Mouse (Mus musculus) cortical plate, adult 2 months (tissue): ENCODE measurements around the gene Schip1. TPM values are rescaled to one million over a fixed set of nuclear protein-coding genes. Genes with fewer than 3 reads are reported as not detected.

Source experiments
- H3K27ac ChIP-seq: fragments of 200-500 bp; 2 replicates; pipeline ENCODE4 v1.5.1; 2012; ENCODE audit warnings: low read length, control low read depth, inconsistent platforms; ENCODE audit not compliant: insufficient read depth
- H3K4me1 ChIP-seq: fragments of 200-500 bp; 2 replicates; pipeline ENCODE4 v1.6.1; 2011; ENCODE audit warnings: low read length; ENCODE audit not compliant: control insufficient read depth, insufficient read depth
- H3K4me3 ChIP-seq: fragments of 200-500 bp; 2 replicates; pipeline ENCODE4 v1.5.1; 2011; ENCODE audit warnings: mild to moderate bottlenecking, low read length, control low read depth; ENCODE audit not compliant: insufficient read depth
- CTCF ChIP-seq: fragments of 200-500 bp; IDR thresholded peaks from 2 replicates; pipeline ENCODE4 v1.5.1; 2011; ENCODE audit warnings: mild to moderate bottlenecking, control low read depth, low read length; ENCODE audit not compliant: insufficient read depth; ENCODE audit errors: extremely low read depth
- POLR2A ChIP-seq: fragments of 200-500 bp; IDR thresholded peaks from 2 replicates; pipeline ENCODE4 v1.6.1; 2011; ENCODE audit warnings: mild to moderate bottlenecking, low read length, control low read depth; ENCODE audit not compliant: insufficient read depth; ENCODE audit errors: extremely low read depth
- polyA plus RNA-seq: library from polyadenylated mRNA; depleted of rRNA; stranded (reverse); fragments of >200 nt; gene quantifications from 2 replicates; pipeline ENCODE4 v1.2.3, GENCODE M21; 2012

Schip1 gene
- polyA plus RNA-seq, 1 experiment, result 207 TPM

DNA sequence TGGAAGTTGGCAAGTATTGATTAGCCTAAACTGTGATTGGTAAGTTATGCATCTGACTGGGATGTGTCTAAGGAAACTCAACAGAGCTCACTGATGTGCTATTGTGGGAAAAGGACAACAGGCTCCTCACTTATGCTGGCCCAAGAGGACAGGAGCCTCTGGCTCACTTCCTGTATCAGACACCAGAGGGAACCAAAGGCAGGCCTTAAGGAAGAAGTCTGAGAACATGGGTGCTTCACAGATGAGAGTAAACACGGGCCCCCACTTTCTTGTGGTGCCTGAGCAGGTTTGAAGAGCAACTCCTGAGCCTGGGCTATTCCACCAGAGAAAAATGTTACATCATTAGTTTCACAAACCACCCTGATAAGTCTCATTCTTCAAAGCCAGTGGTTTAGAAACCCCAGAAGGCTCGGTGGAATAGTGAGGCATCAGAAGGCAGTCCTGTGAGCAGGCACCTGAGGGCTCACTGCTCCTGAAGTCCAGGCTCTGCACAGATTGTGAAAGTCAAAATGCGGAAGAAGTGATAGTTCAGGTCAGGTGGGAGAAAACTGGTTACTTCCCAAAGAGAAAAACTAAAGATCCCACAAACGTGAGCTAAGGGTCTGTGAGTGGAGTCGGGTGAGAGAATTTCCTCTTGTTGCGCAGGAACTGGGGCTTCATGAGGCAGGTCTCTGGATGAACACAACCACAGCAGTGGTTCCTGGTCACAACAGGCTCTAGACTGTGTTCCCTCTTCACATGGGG, 582.0 kb downstream of the Schip1 start:
- peaks cover 2% of the 10 kb centered on the region; the same call in 1 of the 2 replicates for H3K4me1 ChIP-seq
- H3K27ac ChIP-seq, result no peak overlapping the region
- no peak overlapping the region for H3K4me3 ChIP-seq
- TF ChIP-seq POLR2A, result no peak
- peak; percentile 67 for TF ChIP-seq CTCF

DNA sequence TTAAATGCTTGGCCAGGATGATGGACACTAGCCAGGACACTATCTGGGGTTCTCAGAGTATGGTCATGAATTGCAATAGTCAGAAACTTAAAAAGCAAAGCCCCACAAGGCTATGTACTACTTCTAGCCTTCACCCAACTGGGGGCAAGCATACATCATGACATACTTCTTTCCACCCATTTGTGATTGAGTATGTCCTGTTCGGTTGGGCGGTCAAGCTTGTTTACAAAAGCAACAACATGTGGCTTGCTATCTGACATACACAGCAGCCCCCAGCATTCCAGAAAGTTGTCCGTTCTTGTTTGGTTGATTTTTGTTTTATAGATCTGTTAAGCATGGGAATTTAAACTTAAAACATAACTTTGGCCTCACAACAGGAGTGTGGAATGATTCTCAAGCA, 582.7 kb downstream of the Schip1 start:
- Histone ChIP-seq H3K4me1 (peaks cover 2% of the 10 kb centered on the region; the same call in 1 of the 2 replicates), H3K27ac (no peak overlapping the region), H3K4me3 (no peak overlapping the region)
- TF ChIP-seq CTCF, result no peak
- TF ChIP-seq POLR2A, result no peak

GRCm38 (mm10) chr3:68650251-68650650, 585.6 kb downstream of the Schip1 start:
- Histone ChIP-seq H3K4me3 (no peak overlapping the region), H3K4me1 (peaks cover 2% of the 10 kb centered on the region; the same call in 1 of the 2 replicates), H3K27ac (no peak overlapping the region)
- TF ChIP-seq CTCF (no peak), POLR2A (no peak)

DNA sequence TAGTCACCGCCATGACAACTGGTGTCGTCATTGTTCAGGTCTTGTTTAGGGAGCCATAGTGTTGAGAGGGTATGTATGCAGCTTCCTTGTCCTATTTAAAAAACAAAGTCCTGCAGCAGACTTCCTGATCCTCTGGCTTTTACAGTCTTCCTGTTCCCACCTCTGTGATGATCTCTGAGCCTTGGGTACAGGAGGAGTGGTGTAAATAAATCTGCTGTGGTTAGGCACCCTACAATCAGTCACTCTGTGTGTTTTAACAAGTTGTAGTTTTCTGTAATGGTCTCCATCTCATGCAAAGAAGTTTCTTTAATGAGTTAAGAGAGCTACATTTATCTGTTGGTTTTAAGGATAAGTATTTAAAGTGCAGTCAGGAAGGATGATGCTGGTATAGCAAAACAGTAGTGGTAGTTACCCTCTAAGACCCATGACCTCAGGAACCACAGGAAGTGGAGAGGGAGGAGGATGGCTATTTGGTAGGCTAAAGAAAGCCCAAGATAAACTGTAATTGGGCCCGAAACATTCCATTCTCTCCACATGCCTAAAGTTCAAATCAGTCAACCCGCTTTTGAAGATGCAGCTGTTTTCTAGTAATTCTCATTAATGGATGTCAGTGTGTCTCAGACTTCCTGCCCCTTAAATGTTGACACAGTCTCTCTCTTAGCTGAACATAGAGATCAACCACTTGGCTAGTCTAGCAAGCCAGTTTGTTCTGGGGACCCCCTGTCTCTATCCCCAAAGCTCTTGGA, 592.2 kb downstream of the Schip1 start:
- Histone ChIP-seq H3K27ac (no peak overlapping the region), H3K4me1 (peaks cover 3% of the 10 kb centered on the region; the same call in 1 of the 2 replicates), H3K4me3 (no peak overlapping the region)
- TF ChIP-seq POLR2A (no peak), CTCF (no peak)

- Histone ChIP-seq H3K27ac (no peak overlapping the region), H3K4me3 (no peak overlapping the region), H3K4me1 (peaks cover 3% of the 10 kb centered on the region; the same call in 1 of the 2 replicates)
- no peak for TF ChIP-seq CTCF
- TF ChIP-seq POLR2A, result no peak
Measured at GRCm38 (mm10) chr3:68657589-68658245, 593.1 kb downstream of the Schip1 start.

DNA sequence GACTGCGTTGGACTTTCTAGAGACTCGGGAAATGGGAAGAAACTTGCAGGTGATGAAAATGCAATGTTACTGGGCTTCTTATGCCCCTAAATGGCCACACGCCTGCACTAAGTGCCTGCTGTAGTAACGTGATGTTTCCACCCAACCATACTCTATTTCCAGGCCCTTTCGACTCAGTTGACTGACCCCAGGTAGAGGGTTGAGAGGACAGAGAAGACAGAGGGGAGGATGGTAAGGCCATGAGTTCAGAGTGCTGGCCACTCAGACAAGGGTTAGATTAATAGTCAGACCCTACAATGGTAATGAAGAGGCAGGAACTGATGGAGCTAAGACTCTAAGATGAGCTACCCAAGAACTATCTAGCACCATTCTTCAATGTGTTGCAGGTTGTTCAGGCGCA, 595.4 kb downstream of the Schip1 start:
- TF ChIP-seq POLR2A (no peak), CTCF (no peak)
- Histone ChIP-seq H3K27ac (no peak overlapping the region), H3K4me3 (no peak overlapping the region), H3K4me1 (peaks cover 3% of the 10 kb centered on the region; the same call in 1 of the 2 replicates)

DNA sequence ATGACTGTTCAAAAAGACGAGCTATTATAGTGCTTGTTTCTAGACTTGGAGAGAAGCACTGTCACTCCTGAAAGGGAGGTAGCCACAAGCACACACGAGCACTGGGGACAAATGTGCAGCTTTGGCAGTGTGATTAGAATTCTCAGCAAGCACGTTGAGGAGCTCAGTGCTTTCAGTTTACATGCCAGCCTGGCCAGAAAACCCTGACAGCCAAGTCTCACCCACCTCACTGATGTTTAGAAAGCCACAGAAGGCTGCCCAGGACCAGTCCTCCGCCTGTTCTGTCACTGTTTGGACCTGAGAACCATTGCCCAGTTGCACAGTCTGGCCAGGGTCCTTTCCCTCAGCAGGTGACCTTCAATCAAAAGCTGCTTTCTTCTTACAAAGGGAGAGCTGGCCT, 595.9 kb downstream of the Schip1 start:
- Histone ChIP-seq H3K27ac (no peak overlapping the region), H3K4me1 (peaks cover 3% of the 10 kb centered on the region; the same call in 1 of the 2 replicates), H3K4me3 (no peak overlapping the region)
- TF ChIP-seq POLR2A (no peak), CTCF (no peak)

GRCm38 (mm10) chr3:68662386-68662785, 597.8 kb downstream of the Schip1 start:
- TF ChIP-seq POLR2A (no peak), CTCF (no peak)
- Histone ChIP-seq H3K4me1 (peaks cover 3% of the 10 kb centered on the region; the same call in 1 of the 2 replicates), H3K4me3 (no peak overlapping the region), H3K27ac (no peak overlapping the region)

GRCm38 (mm10) chr3:68664337-68664736, 599.7 kb downstream of the Schip1 start:
- 0 out of 2 replicates have a peak overlapping the region, but pooled peaks have one; percentile 62 for H3K27ac ChIP-seq
- no peak overlapping the region for H3K4me3 ChIP-seq
- no peak for TF ChIP-seq POLR2A
- no peak for TF ChIP-seq CTCF
- H3K4me1 ChIP-seq, result peaks cover 3% of the 10 kb centered on the region; the same call in 1 of the 2 replicates
